Mouse (Mus musculus): Measurements from ENCODE around the gene Smug1. TPM values are rescaled to one million over a fixed set of nuclear protein-coding genes. Genes with fewer than 3 reads are reported as not detected.

Smug1 gene
- polyA plus RNA-seq, 1 experiment from 2014 or later: 27.4 TPM

DNA sequence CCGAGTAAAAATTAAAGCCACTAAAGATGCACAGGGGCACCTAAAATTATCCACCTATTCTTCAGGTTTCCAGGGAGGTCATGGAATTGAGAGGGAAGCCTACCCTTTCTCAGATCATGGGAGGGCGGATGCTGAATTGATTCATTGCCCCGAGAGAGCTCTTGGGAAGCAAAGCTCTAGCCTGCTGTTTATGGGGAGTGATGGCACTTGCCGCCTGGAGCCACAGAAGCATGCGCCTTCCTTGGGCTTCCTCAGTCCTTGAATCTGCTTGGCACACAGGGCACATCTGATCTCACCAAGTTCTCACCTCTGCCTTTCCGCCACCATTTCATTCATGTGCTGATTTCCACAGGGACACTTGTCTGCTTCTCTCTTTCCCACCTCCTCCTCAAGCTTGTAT is 20.9 kb upstream of the Smug1 start:
- peaks cover 14% of the 10 kb centered on the region for H3K4me1 ChIP-seq
- 80% methylated on average over 6 of the region's 6 CpGs for WGBS
- H3K27me3 ChIP-seq: peaks cover 22% of the 10 kb centered on the region

GRCm38 (mm10) chr15:103185462-103186198 is 18.7 kb upstream of the Smug1 start:
- no peak overlapping the region for H3K9ac ChIP-seq
- no peak overlapping the region for H3K4me2 ChIP-seq
- peaks cover 21% of the 10 kb centered on the region for H3K4me1 ChIP-seq
- no peaks in the 10 kb centered on the region for H3K9me3 ChIP-seq
- peaks cover 44% of the 10 kb centered on the region for H3K27me3 ChIP-seq
- ATAC-seq (ENCODE audit: low FRiP score): peak; percentile 12; the same call in 1 of the 2 replicates
- peaks cover 11% of the 10 kb centered on the region for H3K36me3 ChIP-seq (replicated peaks)
- 53% methylated on average over 19 of the region's 19 CpGs for WGBS
- H3K27ac ChIP-seq: 0 out of 2 replicates have a peak overlapping the region, but pooled peaks have one; percentile 36
- no peak overlapping the region for H3K4me3 ChIP-seq (replicated peaks)

More for the DNA sequence above, 20.9 kb upstream of the Smug1 start:
- H3K4me2 ChIP-seq: no peak overlapping the region
- H3K27ac ChIP-seq: no peak overlapping the region
- H3K4me3 ChIP-seq (replicated peaks): no peak overlapping the region
- peaks cover 31% of the 10 kb centered on the region for H3K36me3 ChIP-seq (replicated peaks)
- H3K9me3 ChIP-seq: no peaks in the 10 kb centered on the region
- no peak for ATAC-seq (ENCODE audit: low FRiP score)
- H3K9ac ChIP-seq: no peak overlapping the region

GRCm38 (mm10) chr15:103183651-103184610 is 17.0 kb upstream of the Smug1 start:
- 12% methylated on average over 25 of the region's 25 CpGs for WGBS
- 0 out of 2 replicates have a peak, but pooled peaks cover under 1% of the 10 kb centered on the region for H3K36me3 ChIP-seq (replicated peaks)
- ATAC-seq (ENCODE audit: low FRiP score): peak; percentile 25; the same call in 1 of the 2 replicates
- peaks cover 21% of the 10 kb centered on the region for H3K4me1 ChIP-seq
- H3K4me2 ChIP-seq: peak overlapping the region; percentile 48
- H3K4me3 ChIP-seq (replicated peaks): peak overlapping the region; percentile 17
- no peaks in the 10 kb centered on the region for H3K9me3 ChIP-seq
- H3K27ac ChIP-seq: no peak overlapping the region
- H3K9ac ChIP-seq: peak overlapping the region; percentile 29; the same call in 1 of the 2 replicates
- H3K27me3 ChIP-seq: peaks cover 60% of the 10 kb centered on the region

DNA sequence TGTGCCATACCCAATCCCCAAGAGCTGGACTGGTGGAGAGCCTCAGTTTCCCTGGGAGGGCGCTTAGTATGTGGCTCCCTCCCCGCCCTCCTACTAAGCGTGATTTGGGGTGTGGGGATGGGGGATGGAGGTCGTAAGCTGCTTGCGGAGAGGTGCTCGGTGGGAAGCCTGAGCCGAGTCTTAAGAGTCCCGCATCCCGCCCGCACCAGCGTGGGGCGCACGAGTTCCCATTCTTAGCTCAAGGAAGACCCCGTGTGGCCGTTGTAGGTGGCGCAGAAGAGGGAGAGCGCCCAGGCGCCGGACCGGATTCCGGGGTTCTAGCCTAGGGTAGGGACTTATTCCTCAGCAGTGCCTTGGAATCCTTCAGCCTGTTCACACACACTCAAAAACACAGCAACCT is 16.2 kb upstream of the Smug1 start:
- Histone ChIP-seq H3K27ac (no peak overlapping the region), H3K4me1 (peaks cover 21% of the 10 kb centered on the region), H3K9ac (peak overlapping the region; percentile 29; the same call in 1 of the 2 replicates), H3K4me2 (peak overlapping the region; percentile 48), H3K36me3 (replicated peaks) (no peaks in the 10 kb centered on the region), H3K4me3 (replicated peaks) (peak overlapping the region; percentile 3; the same call in 1 of the 2 replicates), H3K27me3 (peaks cover 68% of the 10 kb centered on the region), H3K9me3 (no peaks in the 10 kb centered on the region)
- WGBS: 1% methylated on average over 21 of the region's 21 CpGs
- peak; percentile 36; the same call in 1 of the 2 replicates for ATAC-seq (ENCODE audit: low FRiP score)

- peaks cover 77% of the 10 kb centered on the region for H3K27me3 ChIP-seq
- ATAC-seq (ENCODE audit: low FRiP score): peak; percentile 60
- peak overlapping the region; percentile 48 for H3K4me2 ChIP-seq
- WGBS: 1% methylated on average over 34 of the region's 48 CpGs
- peaks cover 24% of the 10 kb centered on the region for H3K4me1 ChIP-seq
- peak overlapping the region; percentile 38; the same call in 1 of the 2 replicates for H3K9ac ChIP-seq
- H3K36me3 ChIP-seq (replicated peaks): no peaks in the 10 kb centered on the region
- H3K9me3 ChIP-seq: no peaks in the 10 kb centered on the region
- H3K27ac ChIP-seq: no peak overlapping the region
- peak overlapping the region; percentile 28 for H3K4me3 ChIP-seq (replicated peaks)
Observed at GRCm38 (mm10) chr15:103182166-103182790, 15.4 kb upstream of the Smug1 start.

DNA sequence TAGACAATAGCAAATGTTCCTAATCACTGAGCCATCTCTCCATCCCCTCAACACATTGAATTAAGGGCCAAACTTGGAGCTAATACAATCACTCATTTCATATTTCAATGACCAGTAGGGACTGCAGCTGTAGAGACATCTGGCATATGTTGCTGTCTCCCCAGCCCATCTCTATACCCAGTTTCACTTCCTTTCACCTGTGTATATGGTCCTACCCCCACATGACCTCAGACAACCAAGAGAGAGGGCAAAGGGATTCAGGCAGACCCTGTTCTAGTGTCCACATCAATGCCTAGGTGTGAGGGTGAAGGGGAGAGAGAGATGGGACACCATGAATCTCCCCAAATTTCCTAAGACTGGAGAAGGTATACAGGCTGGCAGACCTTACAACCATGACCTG is 13.5 kb upstream of the Smug1 start:
- Histone ChIP-seq H3K4me2 (no peak overlapping the region), H3K4me3 (replicated peaks) (no peak overlapping the region), H3K9me3 (no peaks in the 10 kb centered on the region), H3K4me1 (peaks cover 24% of the 10 kb centered on the region), H3K27ac (no peak overlapping the region), H3K27me3 (peaks cover 96% of the 10 kb centered on the region), H3K9ac (no peak overlapping the region), H3K36me3 (replicated peaks) (no peaks in the 10 kb centered on the region)
- no peak for ATAC-seq (ENCODE audit: low FRiP score)

GRCm38 (mm10) chr15:103178767-103179166 is 11.9 kb upstream of the Smug1 start:
- 71% methylated on average over 1 of the region's 1 CpGs for WGBS
- H3K4me1 ChIP-seq: peaks cover 20% of the 10 kb centered on the region
- ATAC-seq (ENCODE audit: low FRiP score): no peak

DNA sequence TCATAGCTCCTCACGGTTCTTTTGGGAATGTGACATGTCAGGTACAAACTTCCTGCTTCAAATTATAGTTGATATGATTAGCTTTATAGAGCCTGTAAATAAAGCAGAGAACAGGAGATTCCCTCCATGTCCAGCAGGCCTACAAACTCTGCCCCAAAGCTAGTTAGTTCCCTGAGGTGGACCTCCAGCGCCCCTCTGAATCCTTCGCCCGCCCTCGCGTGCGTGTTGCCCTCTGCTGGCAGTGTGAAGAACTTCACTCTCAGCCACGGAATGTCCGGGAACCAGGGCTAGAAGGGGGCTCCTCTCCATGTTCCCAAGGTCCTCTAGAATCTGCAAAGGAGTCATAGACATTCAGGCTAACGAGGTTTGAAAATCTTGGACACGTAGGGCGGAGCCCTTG is 11.2 kb upstream of the Smug1 start:
- H3K9ac ChIP-seq: no peak overlapping the region

More at GRCm38 (mm10) chr15:103178767-103179166, 11.9 kb upstream of the Smug1 start:
- Histone ChIP-seq H3K4me2 (no peak overlapping the region), H3K27me3 (peaks cover 100% of the 10 kb centered on the region), H3K9ac (no peak overlapping the region), H3K9me3 (no peaks in the 10 kb centered on the region), H3K4me3 (replicated peaks) (no peak overlapping the region), H3K36me3 (replicated peaks) (no peaks in the 10 kb centered on the region), H3K27ac (no peak overlapping the region)

GRCm38 (mm10) chr15:103177611-103178041 is 10.7 kb upstream of the Smug1 start:
- no peak for ATAC-seq (ENCODE audit: low FRiP score)
- no peaks in the 10 kb centered on the region for H3K9me3 ChIP-seq
- no peak overlapping the region for H3K27ac ChIP-seq
- WGBS: 4% methylated on average over 12 of the region's 12 CpGs
- no peak overlapping the region for H3K4me3 ChIP-seq (replicated peaks)
- no peak overlapping the region for H3K9ac ChIP-seq
- H3K36me3 ChIP-seq (replicated peaks): no peaks in the 10 kb centered on the region
- H3K4me2 ChIP-seq: no peak overlapping the region
- H3K27me3 ChIP-seq: peaks cover 100% of the 10 kb centered on the region
- peaks cover 9% of the 10 kb centered on the region for H3K4me1 ChIP-seq

More for the DNA sequence above, 11.2 kb upstream of the Smug1 start:
- WGBS: 4% methylated on average over 12 of the region's 12 CpGs
- H3K27me3 ChIP-seq: peaks cover 100% of the 10 kb centered on the region
- H3K4me3 ChIP-seq (replicated peaks): no peak overlapping the region
- no peaks in the 10 kb centered on the region for H3K36me3 ChIP-seq (replicated peaks)
- H3K27ac ChIP-seq: no peak overlapping the region
- H3K4me2 ChIP-seq: no peak overlapping the region
- H3K9me3 ChIP-seq: no peaks in the 10 kb centered on the region
- ATAC-seq (ENCODE audit: low FRiP score): no peak
- H3K4me1 ChIP-seq: peaks cover 14% of the 10 kb centered on the region

DNA sequence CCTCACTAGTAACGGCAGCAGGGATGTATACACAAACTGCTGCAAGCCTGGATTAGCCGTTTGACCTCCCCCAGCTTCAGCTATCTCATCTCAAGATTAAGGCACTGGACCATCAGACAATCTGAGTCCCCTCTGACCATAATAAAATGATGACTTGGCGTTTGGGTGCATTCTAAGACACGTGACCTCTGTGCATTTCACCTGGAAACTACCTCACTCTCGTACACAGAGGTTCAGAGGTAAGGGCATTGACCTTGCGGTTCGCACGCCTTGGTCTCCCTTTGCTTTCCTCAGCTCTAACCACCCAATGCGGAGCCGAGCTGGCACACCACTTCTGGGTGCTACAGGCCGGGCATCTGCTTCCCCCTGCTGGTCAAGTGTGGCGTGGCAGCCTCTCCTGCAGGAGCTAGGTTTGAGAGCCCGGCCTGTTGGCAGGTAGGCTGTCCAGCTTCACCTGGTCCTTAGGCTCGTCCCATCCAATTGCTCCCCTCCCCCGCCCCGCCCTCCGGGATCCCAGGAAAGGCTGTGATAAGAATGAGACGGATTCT is 10.1 kb upstream of the Smug1 start:
- Histone ChIP-seq H3K9ac (no peak overlapping the region), H3K27ac (no peak overlapping the region), H3K4me3 (replicated peaks) (no peak overlapping the region), H3K9me3 (no peaks in the 10 kb centered on the region), H3K4me2 (no peak overlapping the region), H3K36me3 (replicated peaks) (no peaks in the 10 kb centered on the region), H3K27me3 (peaks cover 100% of the 10 kb centered on the region), H3K4me1 (peaks cover 3% of the 10 kb centered on the region)
- WGBS: 2% methylated on average over 18 of the region's 18 CpGs
- peak; percentile 50 for ATAC-seq (ENCODE audit: low FRiP score)

GRCm38 (mm10) chr15:103173251-103173650 is 6.4 kb upstream of the Smug1 start:
- H3K4me2 ChIP-seq: no peak overlapping the region
- 66% methylated on average over 5 of the region's 5 CpGs for WGBS
- H3K4me1 ChIP-seq: peaks cover 26% of the 10 kb centered on the region
- H3K4me3 ChIP-seq (replicated peaks): no peak overlapping the region
- peaks cover 100% of the 10 kb centered on the region for H3K27me3 ChIP-seq
- ATAC-seq (ENCODE audit: low FRiP score): no peak
- H3K9me3 ChIP-seq: no peaks in the 10 kb centered on the region
- no peaks in the 10 kb centered on the region for H3K36me3 ChIP-seq (replicated peaks)
- no peak overlapping the region for H3K9ac ChIP-seq
- H3K27ac ChIP-seq: no peak overlapping the region
